Mouse (Mus musculus) midbrain, embryonic 11.5 days (tissue): ENCODE measurements around the gene Rbms1. TPM values are rescaled to one million over a fixed set of nuclear protein-coding genes. Genes with fewer than 3 reads are reported as not detected.

Experiments used
- ATAC-seq: fragments of 200-750 bp; cut with Nextera tagmentation; 2 replicates; pipeline ENCODE4 v1.8.0; 2017; ENCODE audit warnings: moderate TSS enrichment, moderate library complexity; ENCODE audit not compliant: low FRiP score
- DNase-seq: peaks from one replicate; pipeline ENCODE4 v3.0.0; 2015; ENCODE audit warnings: low spot score; ENCODE audit errors: missing footprints
- H3K27ac ChIP-seq: fragments of 300-500 bp; sonication (generic); 2 replicates; pipeline ENCODE4 v1.5.1; 2014; ENCODE audit warnings: low read depth, low read length
- H3K27me3 ChIP-seq: fragments of 300-500 bp; sonication (generic); 2 replicates; pipeline ENCODE4 v1.6.1; 2014; ENCODE audit warnings: mild to moderate bottlenecking, low read length, moderate library complexity, mixed read lengths; ENCODE audit not compliant: control insufficient read depth, insufficient read depth
- H3K36me3 ChIP-seq: fragments of 300-500 bp; sonication (generic); 2 replicates; pipeline ENCODE4 v1.6.1; 2014; ENCODE audit warnings: mild to moderate bottlenecking, low read length, moderate library complexity, mixed read lengths; ENCODE audit not compliant: control insufficient read depth, insufficient read depth
- H3K4me1 ChIP-seq: fragments of 300-500 bp; sonication (generic); 2 replicates; pipeline ENCODE4 v1.6.1; 2014; ENCODE audit warnings: low read length; ENCODE audit not compliant: control insufficient read depth, insufficient read depth
- H3K4me2 ChIP-seq: fragments of 300-500 bp; sonication (generic); 2 replicates; pipeline ENCODE4 v1.6.1; 2014; ENCODE audit warnings: mild to moderate bottlenecking, moderate library complexity
- H3K4me3 ChIP-seq: fragments of 300-500 bp; sonication (generic); 2 replicates; pipeline ENCODE4 v1.5.1; 2014; ENCODE audit warnings: low read depth, low read length
- H3K9ac ChIP-seq: fragments of 300-500 bp; sonication (generic); 2 replicates; pipeline ENCODE4 v1.6.1; 2014; ENCODE audit warnings: low read length
- H3K9me3 ChIP-seq: fragments of 300-500 bp; sonication (generic); 2 replicates; pipeline ENCODE4 v1.6.1; 2016; ENCODE audit warnings: low read length; ENCODE audit not compliant: control insufficient read depth
- WGBS: fragments of 180-500 bp; shearing (Covaris S2); extraction: QIAGEN DNeasy Blood & Tissue Kit; methylation state at CpG from one replicate; pipeline ENCODE4 v1.1.7; 2014; 5-methylcytosine and 5-hydroxymethylcytosine counted together
- polyA plus RNA-seq: library from polyadenylated mRNA; unstranded; fragments of >200 nt; fragmentation: Nextera tagmentation; extraction: Ambion mirVana; gene quantifications from 2 replicates; pipeline ENCODE4 v1.2.1, GENCODE M21; 2014

Gene Rbms1
- polyA plus RNA-seq, 1 experiment from 2014 or later: 43.2 TPM

DNA sequence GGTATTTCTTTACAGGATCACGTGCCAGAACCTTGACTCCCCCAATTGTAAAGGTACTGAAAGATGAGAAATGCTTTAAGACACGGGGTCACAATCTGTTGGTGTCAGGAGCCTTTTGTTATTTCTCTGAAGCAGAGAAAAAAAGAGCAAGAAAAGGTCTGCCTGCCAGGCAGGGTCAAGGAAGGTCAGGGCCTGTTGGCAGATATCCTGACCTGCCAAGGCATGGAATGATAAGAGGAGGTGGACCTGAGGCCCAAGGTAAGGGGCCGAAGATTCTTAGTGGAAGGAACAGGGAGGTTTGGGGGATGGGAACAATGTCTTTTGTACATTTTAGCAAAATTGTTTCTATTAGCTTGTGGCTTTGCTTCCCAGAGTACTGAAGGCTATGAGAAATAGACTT lies 254.3 kb downstream of the Rbms1 start:
- H3K27me3 ChIP-seq: no peaks in the 10 kb centered on the region
- no peak overlapping the region for H3K27ac ChIP-seq
- WGBS: 39% methylated on average over 3 of the region's 3 CpGs
- no peak overlapping the region for H3K4me3 ChIP-seq
- no peak overlapping the region for H3K4me2 ChIP-seq
- H3K9me3 ChIP-seq: no peaks in the 10 kb centered on the region
- ATAC-seq (no peak), DNase-seq (no peak)
- H3K9ac ChIP-seq: no peak overlapping the region
- H3K4me1 ChIP-seq: no peaks in the 10 kb centered on the region
- H3K36me3 ChIP-seq: no peaks in the 10 kb centered on the region

DNA sequence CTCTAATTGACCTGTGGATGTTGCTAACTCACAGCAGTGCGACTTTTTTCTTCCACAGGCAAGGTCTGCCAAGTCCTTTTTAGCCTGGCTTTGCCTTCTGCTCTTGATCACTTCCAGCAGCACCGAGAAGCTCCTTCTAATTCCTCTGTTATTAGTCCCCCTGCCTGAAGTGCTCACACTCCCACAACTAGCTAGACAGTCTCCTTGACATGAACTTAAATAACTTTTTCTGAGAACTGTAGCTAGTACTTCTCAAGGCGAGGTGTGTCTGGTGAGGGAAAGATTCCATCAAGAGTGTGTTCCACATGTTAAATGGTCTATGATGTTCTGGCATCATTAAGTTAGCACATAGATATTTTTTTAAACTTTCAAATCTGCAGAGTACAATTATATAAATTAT lies 256.1 kb downstream of the Rbms1 start:
- Histone ChIP-seq H3K9ac (no peak overlapping the region), H3K27me3 (no peaks in the 10 kb centered on the region), H3K27ac (no peak overlapping the region), H3K4me1 (no peaks in the 10 kb centered on the region), H3K9me3 (no peaks in the 10 kb centered on the region), H3K36me3 (no peaks in the 10 kb centered on the region), H3K4me3 (no peak overlapping the region), H3K4me2 (no peak overlapping the region)
- ATAC-seq (no peak), DNase-seq (no peak)
- 92% methylated on average over 3 of the region's 3 CpGs for WGBS

DNA sequence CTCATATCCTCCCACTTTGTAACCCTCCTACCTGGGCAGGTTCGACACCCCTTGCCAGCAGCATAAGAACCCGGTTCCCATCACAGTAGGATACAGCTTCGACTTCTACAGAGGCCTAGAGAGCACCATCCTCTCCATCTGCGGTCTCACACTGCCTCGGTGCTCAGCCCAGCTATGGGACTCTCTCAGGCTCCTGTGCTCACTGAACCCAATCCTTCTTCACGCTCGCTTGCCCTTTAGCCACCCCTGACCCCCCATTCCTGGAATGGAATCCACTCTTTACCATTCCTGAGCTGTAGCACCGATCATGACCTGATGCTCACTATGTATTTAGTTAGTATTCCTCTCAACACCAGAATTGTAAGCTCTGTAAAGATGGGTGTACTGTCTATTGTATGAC lies 257.6 kb downstream of the Rbms1 start:
- ATAC-seq: no peak
- Histone ChIP-seq H3K9me3 (no peaks in the 10 kb centered on the region), H3K36me3 (no peaks in the 10 kb centered on the region), H3K9ac (no peak overlapping the region), H3K4me3 (no peak overlapping the region), H3K4me1 (no peaks in the 10 kb centered on the region), H3K27me3 (no peaks in the 10 kb centered on the region), H3K4me2 (no peak overlapping the region), H3K27ac (no peak overlapping the region)
- no peak for DNase-seq
- 87% methylated on average over 8 of the region's 8 CpGs for WGBS

GRCm38 (mm10) chr2:60703315-60703714 lies 259.7 kb downstream of the Rbms1 start:
- 82% methylated on average over 4 of the region's 4 CpGs for WGBS
- Histone ChIP-seq H3K27ac (no peak overlapping the region), H3K9me3 (no peaks in the 10 kb centered on the region), H3K4me1 (peaks cover under 1% of the 10 kb centered on the region; the same call in 1 of the 2 replicates), H3K27me3 (no peaks in the 10 kb centered on the region), H3K9ac (no peak overlapping the region), H3K4me2 (no peak overlapping the region), H3K36me3 (no peaks in the 10 kb centered on the region), H3K4me3 (no peak overlapping the region)
- no peak for DNase-seq
- ATAC-seq: no peak

DNA sequence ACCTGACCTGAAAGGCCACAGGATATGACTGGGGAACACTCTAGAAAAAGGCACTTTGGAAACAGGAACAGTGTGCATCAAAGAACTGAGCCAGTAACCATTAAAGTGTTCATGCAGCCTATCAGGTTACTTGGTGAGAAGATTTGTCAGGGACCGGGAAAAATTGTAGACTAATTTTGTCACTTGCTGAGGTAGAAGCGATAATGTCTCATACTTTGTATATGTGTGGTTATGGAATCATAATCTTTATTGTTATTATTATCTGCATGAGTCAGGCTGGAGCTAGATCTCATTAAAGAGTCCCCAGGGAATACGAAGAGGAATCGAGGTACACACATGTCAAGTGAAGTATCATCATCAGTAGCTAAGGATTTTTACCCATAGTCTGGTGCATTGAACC lies 262.0 kb downstream of the Rbms1 start:
- DNase-seq (no peak), ATAC-seq (no peak)
- H3K27me3 ChIP-seq: no peaks in the 10 kb centered on the region
- H3K36me3 ChIP-seq: no peaks in the 10 kb centered on the region
- no peak overlapping the region for H3K4me3 ChIP-seq
- H3K4me1 ChIP-seq: peaks cover 4% of the 10 kb centered on the region; the same call in 1 of the 2 replicates
- H3K4me2 ChIP-seq: no peak overlapping the region
- WGBS: 90% methylated on average over 4 of the region's 4 CpGs
- H3K27ac ChIP-seq: no peak overlapping the region
- H3K9ac ChIP-seq: no peak overlapping the region
- H3K9me3 ChIP-seq: no peaks in the 10 kb centered on the region

Other genes starting within 250 kb of the Rbms1 start
- 0.28 and 0.40 TPM in 2 replicates for gene Itgb6, start 240.5 kb downstream of the Rbms1 start, polyA plus RNA-seq